Mouse (Mus musculus) retina, postnatal 1 day (tissue): ENCODE measurements at regions not wholly inside any gene's neighbourhood (a gene's known extent, or its start where the extent isn't known, plus 50 kb on each side); places are given as distances from the start of the nearest gene placed in this dataset.
A peak's percentile ranks its signal among the peaks of the same experiment; 100 is the strongest.

Source experiments
- DNase-seq: peaks from one replicate; pipeline ENCODE4 v3.0.0-alpha.2; 2012

- no peak for DNase-seq
These were observed 300.1 kb upstream of the Kazn start for GRCm38 (mm10) chr4:142539200-142539750.

GRCm38 (mm10) chr4:142527080-142527479 lies 287.9 kb upstream of the Kazn start:
- no peak for DNase-seq

GRCm38 (mm10) chr4:142517478-142518455 lies 278.6 kb upstream of the Kazn start:
- peak; percentile 76 for DNase-seq

- DNase-seq, result no peak
These were observed 275.6 kb upstream of the Kazn start for GRCm38 (mm10) chr4:142514751-142515150.

GRCm38 (mm10) chr4:142509386-142509785 lies 270.2 kb upstream of the Kazn start:
- DNase-seq, result no peak

- DNase-seq, result no peak
These were observed 267.4 kb upstream of the Kazn start for GRCm38 (mm10) chr4:142506383-142507211.

- DNase-seq, result no peak
These were observed 264.6 kb upstream of the Kazn start for GRCm38 (mm10) chr4:142503761-142504160.

GRCm38 (mm10) chr4:142501177-142501576 lies 262.0 kb upstream of the Kazn start:
- DNase-seq, result no peak

GRCm38 (mm10) chr4:142500541-142500940 lies 261.3 kb upstream of the Kazn start:
- no peak for DNase-seq

GRCm38 (mm10) chr4:142496605-142497004 lies 257.4 kb upstream of the Kazn start:
- DNase-seq, result no peak

GRCm38 (mm10) chr4:142492926-142493492 lies 253.8 kb upstream of the Kazn start:
- DNase-seq, result no peak

GRCm38 (mm10) chr4:142485784-142486423 lies 246.7 kb upstream of the Kazn start:
- no peak for DNase-seq

- no peak for DNase-seq
These were observed 236.4 kb upstream of the Kazn start for GRCm38 (mm10) chr4:142475632-142476031.

GRCm38 (mm10) chr4:142474626-142475025 lies 235.4 kb upstream of the Kazn start:
- no peak for DNase-seq

- no peak for DNase-seq
These were observed 234.8 kb upstream of the Kazn start for GRCm38 (mm10) chr4:142474018-142474417.

- no peak for DNase-seq
These were observed 234.1 kb upstream of the Kazn start for GRCm38 (mm10) chr4:142473284-142473683.

- DNase-seq, result no peak
These were observed 233.1 kb upstream of the Kazn start for GRCm38 (mm10) chr4:142472332-142472731.

- DNase-seq, result no peak
These were observed 231.6 kb upstream of the Kazn start for GRCm38 (mm10) chr4:142470784-142471183.

- no peak for DNase-seq
These were observed 228.7 kb upstream of the Kazn start for GRCm38 (mm10) chr4:142467920-142468319.

GRCm38 (mm10) chr4:142465226-142465625 lies 226.0 kb upstream of the Kazn start:
- DNase-seq, result no peak

GRCm38 (mm10) chr4:142464066-142464465 lies 224.9 kb upstream of the Kazn start:
- no peak for DNase-seq

- no peak for DNase-seq
These were observed 221.4 kb upstream of the Kazn start for GRCm38 (mm10) chr4:142460468-142461086.
